Mouse (Mus musculus): ENCODE results near the gene Tra2a.

DNA sequence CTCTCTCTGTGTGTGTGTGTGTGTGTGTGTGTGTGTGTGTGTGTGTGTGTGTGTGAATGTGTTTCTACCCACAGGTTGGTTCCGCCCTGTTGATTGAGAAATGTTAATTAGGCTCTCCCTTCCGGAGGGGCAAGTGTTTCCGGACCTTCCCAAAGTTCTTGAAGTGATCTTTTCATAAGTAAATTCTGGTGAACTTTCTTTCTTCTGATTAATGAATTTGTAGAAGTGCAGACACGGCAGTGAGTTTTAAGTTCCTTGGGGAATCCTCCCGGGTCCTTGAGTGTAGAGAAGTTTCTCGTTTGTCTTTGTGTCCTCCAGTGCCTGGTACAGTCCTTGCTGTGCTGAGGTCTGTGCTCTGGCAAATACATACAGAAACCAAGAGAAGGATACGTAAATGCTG, 11.5 kb upstream of the Tra2a start:
- TF ChIP-seq CTCF (IDR thresholded peaks at IDR 0.05; ENCODE audit: extremely low read depth, insufficient read depth, low read length) (no peak), POLR2A (IDR thresholded peaks at IDR 0.05; ENCODE audit: extremely low read depth, insufficient read depth, low read length) (no peak)
